Mouse (Mus musculus) layer of hippocampus, adult 9-11 months (tissue): ENCODE results near the gene Evx2.

Experiments
- DNase-seq: peaks from one replicate; pipeline ENCODE4 v3.0.0; 2022

The Evx2 gene

DNA sequence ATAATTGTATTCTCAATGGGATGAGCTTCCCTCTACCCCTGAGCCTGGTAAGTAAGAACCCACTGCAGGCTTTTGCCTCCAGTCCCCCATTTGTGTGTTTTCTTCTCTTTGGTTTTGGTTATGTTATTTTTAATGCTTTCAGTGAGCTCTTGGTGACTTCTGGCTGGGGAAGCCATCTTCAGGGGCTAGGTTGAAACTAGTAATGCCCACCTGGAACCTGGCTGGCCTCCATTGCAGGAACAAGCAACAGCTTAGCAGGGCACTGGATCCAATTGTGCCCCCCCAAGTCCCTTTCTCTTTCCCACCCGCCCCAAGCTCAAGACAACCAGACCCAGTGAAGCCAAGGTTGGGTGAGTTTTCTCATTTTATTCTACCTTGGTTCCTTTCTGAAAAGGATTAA lies 36.0 kb upstream of the Evx2 start:
- no peak for DNase-seq

GRCm38 (mm10) chr2:74694066-74694465 lies 34.7 kb upstream of the Evx2 start:
- DNase-seq = no peak

DNA sequence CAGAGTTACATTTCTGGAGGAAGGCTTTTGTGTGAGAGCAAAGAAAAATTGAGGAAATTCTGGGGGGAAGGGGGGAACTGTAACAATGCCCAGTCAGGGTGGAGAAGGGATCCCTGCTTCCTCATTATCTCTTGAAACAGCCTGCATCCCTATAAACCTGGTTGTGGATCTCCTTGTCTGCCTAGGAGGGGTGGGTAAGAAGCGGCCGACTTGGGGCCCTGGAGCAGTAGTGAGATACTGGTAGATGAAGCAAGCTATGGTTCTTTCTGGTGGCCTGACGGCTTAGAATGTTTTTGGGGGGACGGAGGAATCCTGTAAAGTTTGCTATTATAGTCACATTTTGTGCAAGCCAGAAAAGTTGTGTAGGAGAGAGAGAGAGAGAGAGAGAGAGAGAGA lies 34.1 kb upstream of the Evx2 start:
- no peak for DNase-seq

- no peak for DNase-seq
Measured at GRCm38 (mm10) chr2:74692808-74693431, 33.6 kb upstream of the Evx2 start.

GRCm38 (mm10) chr2:74691995-74692807 lies 32.8 kb upstream of the Evx2 start:
- DNase-seq = no peak

- DNase-seq = no peak
Measured at GRCm38 (mm10) chr2:74691022-74691951, 31.9 kb upstream of the Evx2 start, which contains the start of gene Hoxd10. TSS of gene Hoxd10 (plus strand) at chr2:74691924.

DNA sequence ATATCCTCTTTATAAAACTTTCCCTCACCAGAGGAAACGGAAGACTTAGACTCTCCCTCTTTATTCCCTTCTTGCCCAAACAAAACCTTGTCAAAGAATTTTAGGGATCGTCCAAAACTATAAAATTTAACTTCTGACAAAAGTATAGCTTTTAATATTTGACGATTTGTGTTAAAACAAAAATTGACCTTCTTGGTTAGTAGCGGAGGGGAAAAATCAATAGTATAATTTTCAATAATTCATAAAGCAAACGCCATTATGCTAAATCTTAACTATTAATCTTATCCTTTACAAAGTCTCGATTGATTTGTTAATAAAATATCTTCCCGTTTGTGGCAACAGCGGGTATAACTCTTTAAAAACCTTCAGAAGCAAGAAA lies 31.0 kb upstream of the Evx2 start:
- DNase-seq = no peak

DNA sequence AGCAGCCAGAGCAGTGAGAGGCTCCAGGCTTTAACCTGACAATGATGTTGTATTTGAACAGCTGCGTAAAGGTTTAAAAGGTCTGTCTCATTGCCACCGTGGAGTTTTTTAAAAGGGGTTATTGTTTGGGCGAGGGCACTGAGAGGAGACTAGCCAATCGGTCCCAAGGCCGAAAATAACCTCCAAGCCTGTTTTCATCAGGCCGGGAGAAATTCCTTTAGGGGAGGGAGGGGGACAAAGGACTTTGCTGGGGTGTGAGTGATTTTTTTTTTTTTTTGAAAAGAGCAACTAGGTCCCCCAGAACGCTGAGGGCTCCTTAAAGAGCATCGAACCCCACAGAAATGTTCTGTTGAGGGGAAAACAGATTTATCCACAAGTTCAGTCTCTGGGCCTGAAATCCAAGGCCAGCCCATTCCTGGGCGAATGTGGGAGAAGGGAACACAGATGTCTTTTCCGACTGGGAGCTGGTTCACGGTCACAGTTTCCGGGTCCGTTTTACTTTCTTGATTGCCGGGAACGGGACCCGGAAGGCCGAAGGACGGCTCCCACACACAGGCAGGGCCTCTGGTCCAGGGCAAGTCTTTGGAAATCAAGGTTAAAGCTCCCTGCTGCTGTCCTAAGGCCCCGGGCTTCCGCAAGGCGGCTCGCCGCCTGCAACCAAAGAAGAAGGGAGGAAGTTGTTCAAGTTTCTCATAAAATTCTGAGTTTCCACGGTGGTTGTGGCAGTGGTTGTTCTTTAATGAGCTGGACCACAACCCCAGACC lies 30.4 kb upstream of the Evx2 start:
- DNase-seq = no peak

DNA sequence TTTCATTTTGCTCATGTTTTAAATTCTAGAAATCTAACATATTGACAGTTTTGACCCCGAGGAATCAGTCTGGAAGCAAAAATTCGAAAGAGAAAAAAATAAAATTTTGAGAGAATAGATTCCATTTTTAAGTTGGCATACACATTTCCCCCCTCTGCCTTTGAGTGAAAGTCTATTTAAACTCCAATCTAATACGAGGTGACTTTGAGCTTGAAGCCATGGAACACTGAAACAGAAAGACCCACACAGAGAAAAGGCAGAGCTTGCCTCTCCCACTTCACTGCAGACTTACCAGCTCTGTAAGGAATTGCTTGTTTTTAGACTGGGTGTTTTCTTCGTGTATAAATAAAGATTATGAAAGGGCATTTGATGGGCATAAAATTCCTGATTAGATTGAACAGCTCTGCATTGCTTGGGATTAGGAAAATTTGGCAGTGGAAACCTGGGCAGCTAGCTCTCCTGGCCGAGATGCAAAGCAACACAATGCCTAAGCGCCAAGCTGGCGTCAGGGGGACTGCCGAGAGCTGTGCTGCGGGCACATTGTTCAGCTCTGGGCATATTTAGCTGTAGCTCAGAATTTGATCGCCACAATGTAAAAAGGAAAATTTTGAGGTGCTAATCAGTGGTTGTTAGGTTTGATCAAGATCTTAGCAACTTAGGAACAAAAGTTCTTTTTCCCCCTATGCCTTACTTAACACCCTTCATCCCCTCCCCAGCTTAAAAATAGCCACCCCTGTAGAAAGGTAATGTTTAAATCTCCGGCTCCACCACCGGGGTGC lies 29.6 kb upstream of the Evx2 start:
- DNase-seq = no peak

- DNase-seq = no peak
Measured at GRCm38 (mm10) chr2:74687698-74688555, 28.6 kb upstream of the Evx2 start.

DNA sequence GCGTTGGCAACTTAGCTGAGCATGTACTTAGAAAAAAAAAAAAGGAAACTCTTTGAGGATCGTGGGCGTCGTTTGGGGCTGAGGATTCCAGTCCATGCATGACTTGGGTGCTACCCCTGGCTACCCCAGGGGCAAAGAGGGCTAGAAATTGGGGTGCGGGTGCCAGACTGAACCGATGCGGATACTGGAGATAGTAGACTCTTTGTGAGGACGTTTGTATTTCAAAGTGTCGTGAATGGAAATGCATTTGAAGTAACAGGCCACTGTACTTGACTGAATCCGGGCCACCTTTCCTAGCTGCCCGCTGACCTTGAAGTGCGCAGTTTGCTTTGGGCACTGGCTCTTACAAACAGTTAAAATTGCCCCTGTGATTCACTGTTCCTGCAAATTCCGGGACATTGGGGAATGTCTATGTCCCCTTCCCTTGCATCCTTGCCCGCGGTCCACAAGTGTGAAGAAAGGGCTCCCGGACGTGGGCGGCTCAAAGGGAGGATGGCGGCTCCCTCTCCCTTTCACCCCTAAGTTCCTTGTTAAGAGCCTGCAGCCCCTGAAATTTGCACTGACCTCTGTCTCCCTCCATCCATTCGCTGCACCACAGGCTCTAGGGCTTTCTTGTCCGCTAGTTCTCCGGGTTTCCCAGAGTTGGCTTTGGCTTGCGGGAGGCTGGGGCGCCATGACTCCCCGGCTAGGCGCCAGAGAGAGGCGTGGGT lies 27.8 kb upstream of the Evx2 start:
- DNase-seq = no peak

GRCm38 (mm10) chr2:74686301-74686987 lies 27.1 kb upstream of the Evx2 start:
- peak; percentile 18 for DNase-seq

- DNase-seq = no peak
Measured at GRCm38 (mm10) chr2:74685059-74685603, 25.8 kb upstream of the Evx2 start.

DNA sequence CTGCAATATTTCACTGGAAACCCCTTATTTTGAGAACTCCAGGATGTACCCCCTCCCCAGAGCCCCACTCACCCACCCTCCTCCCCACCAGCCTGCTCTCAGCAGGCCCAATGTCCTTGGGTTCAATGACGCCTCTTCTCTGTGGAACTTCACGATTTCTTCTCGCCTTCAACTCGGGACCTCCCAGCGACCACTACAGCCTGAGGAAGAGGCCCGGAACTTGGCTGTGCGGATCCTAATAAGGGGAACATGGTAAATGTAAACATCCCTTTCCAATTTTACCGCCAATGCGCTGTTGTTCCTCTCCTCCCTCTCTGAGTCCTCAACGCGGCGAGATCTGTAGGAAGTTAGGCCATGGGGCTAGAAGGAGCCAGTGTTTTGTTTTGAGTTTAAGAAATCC lies 24.7 kb upstream of the Evx2 start:
- DNase-seq = no peak

DNA sequence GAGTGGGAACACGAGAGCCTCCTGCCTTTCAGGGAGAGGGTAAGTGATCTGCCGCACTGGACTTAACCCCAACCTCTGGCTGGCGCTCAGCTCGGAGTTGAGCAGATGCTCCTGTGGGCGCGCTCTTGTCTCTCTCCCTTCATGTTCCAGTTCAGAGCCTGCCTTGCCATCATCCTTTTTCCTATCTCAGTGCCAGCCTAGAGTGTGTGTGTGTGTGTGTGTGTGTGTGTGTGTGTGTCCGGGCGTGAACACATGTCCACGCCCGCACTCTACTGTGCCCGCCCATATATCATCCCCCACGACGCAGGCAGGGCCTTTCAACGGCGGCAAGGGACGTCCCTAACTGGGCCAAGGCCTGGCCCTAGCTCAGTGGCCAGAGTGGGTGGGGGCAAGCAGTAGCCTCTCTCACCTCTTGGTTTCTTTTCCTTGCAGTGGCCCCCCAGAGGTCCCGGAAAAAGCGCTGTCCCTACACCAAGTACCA lies 24.2 kb upstream of the Evx2 start:
- no peak for DNase-seq

GRCm38 (mm10) chr2:74682796-74683195 lies 23.4 kb upstream of the Evx2 start:
- DNase-seq = no peak

GRCm38 (mm10) chr2:74681594-74682531 lies 22.5 kb upstream of the Evx2 start:
- DNase-seq = no peak
